Mouse (Mus musculus): ENCODE data around the gene Tmem221. TPM values are rescaled to one million over a fixed set of nuclear protein-coding genes. Genes with fewer than 3 reads are reported as not detected.

Gene Tmem221
- total RNA-seq, 2 experiments from 2014 or later, result 1.7 to 3.5 TPM

GRCm38 (mm10) chr8:71509316-71509715 lies 49.4 kb downstream of the Tmem221 start:
- no peak for DNase-seq

- DNase-seq, result peak; percentile 89
These were observed 51.0 kb downstream of the Tmem221 start for GRCm38 (mm10) chr8:71507589-71508104.

- peak; percentile 59 for DNase-seq
These were observed 52.7 kb downstream of the Tmem221 start for GRCm38 (mm10) chr8:71505979-71506378.

- no peak for DNase-seq
These were observed 53.3 kb downstream of the Tmem221 start for GRCm38 (mm10) chr8:71505326-71505725.

- no peak for DNase-seq
These were observed 54.3 kb downstream of the Tmem221 start for GRCm38 (mm10) chr8:71504349-71504748.

Other genes with a start within 250 kb of the Tmem221 start
- gene Use1, start 192.0 kb downstream of the Tmem221 start, total RNA-seq (2021), result 100 to 1,000 TPM; 170 to 185 TPM
- gene Ocel1, start 187.6 kb downstream of the Tmem221 start, total RNA-seq (2021), result 10 to 100 TPM; 15.7 to 19.9 TPM
- gene Nr2f6, start 176.9 kb downstream of the Tmem221 start, total RNA-seq (2021), result 10 to 100 TPM; 70.5 to 80.8 TPM
- 10 to 100 TPM; 28.6 to 43.1 TPM for gene Ushbp1, start 163.1 kb downstream of the Tmem221 start, total RNA-seq (2021)
- gene Babam1, start 162.0 kb downstream of the Tmem221 start, total RNA-seq (2021), result 10 to 100 TPM; 85.4 to 97.4 TPM
- gene Ankle1, start 152.9 kb downstream of the Tmem221 start, total RNA-seq (2021), result 10 to 100 TPM in 1 of 2 experiments, 1 to 10 TPM in 1; 4.9 to 10.1 TPM
- gene Abhd8, start 95.2 kb downstream of the Tmem221 start, total RNA-seq (2021), result 10 to 100 TPM; 38.8 to 47.5 TPM
- 100 to 1,000 TPM; 141 to 156 TPM for gene Mrpl34, start 93.9 kb downstream of the Tmem221 start, total RNA-seq (2021)
- 10 to 100 TPM; 46.1 to 48.5 TPM for gene Dda1, start 89.7 kb downstream of the Tmem221 start, total RNA-seq (2021)
- gene Ano8, start 72.9 kb downstream of the Tmem221 start, total RNA-seq (2021), result 10 to 100 TPM; 14.1 to 21.4 TPM
- gene Gtpbp3, start 70.8 kb downstream of the Tmem221 start, total RNA-seq (2021), result 10 to 100 TPM; 18.5 to 29.5 TPM
- gene Plvap, start 47.1 kb downstream of the Tmem221 start, total RNA-seq (2021), result 100 to 1,000 TPM in 1 of 2 experiments, 10 to 100 TPM in 1; 95.1 to 101 TPM
- under 1 TPM; 0.15 to 0.42 TPM for gene Ccdc194, start 33.2 kb downstream of the Tmem221 start, total RNA-seq (2021)
- gene Bst2, start 21.4 kb downstream of the Tmem221 start, total RNA-seq (2021), result 10 to 100 TPM; 34.5 to 37.3 TPM
- 10 to 100 TPM; 61.9 to 63.5 TPM for gene Mvb12a, start 15.9 kb downstream of the Tmem221 start, total RNA-seq (2021)
- under 1 TPM; 0.82 to 0.84 TPM for gene Nxnl1, start 7.7 kb upstream of the Tmem221 start, total RNA-seq (2021)
- gene Slc27a1, start 10.0 kb upstream of the Tmem221 start, total RNA-seq (2021), result 100 to 1,000 TPM in 1 of 2 experiments, 10 to 100 TPM in 1; 97.4 to 118 TPM
- 100 to 1,000 TPM; 233 to 245 TPM for gene Pgls, start 33.3 kb upstream of the Tmem221 start, total RNA-seq (2021)
- gene Fam129c, start 38.8 kb upstream of the Tmem221 start, total RNA-seq (2021), result 1 to 10 TPM; 3.9 to 4.2 TPM
- 10 to 100 TPM; 56.3 to 58.9 TPM for gene Colgalt1, start 52.1 kb upstream of the Tmem221 start, total RNA-seq (2021)
- gene Unc13a, start 112.9 kb upstream of the Tmem221 start, total RNA-seq (2021), result 1 to 10 TPM; 3.8 to 7.1 TPM
- gene Jak3, start 117.4 kb upstream of the Tmem221 start, total RNA-seq (2021), result 10 to 100 TPM; 18.5 to 25.9 TPM
- 10 to 100 TPM in 1 of 2 experiments, 1 to 10 TPM in 1; 7.3 to 10.8 TPM for gene Insl3, start 130.3 kb upstream of the Tmem221 start, total RNA-seq (2021)
- gene B3gnt3, start 142.9 kb upstream of the Tmem221 start, total RNA-seq (2021), result 1 to 10 TPM; 6.4 to 6.7 TPM
- gene Fcho1, start 166.8 kb upstream of the Tmem221 start, total RNA-seq (2021), result 1 to 10 TPM; 4.8 to 8.4 TPM

Measured in adrenal gland, postnatal 10 days (tissue).